ENCODE assay signal across 8 mouse cellular contexts in genomic region chr9:72408131-72408586, GRCm38 (mm10). TPM values are rescaled to one million over a fixed set of nuclear protein-coding genes. Genes with fewer than 3 reads are reported as not detected.
DNase-seq lines count a peak whose midpoint lies in the region; ATAC-seq and TF ChIP-seq lines count a peak whose summit lies in the region.

No protein-coding gene starts in this region.

- ATAC-seq in embryonic facial prominence, embryonic 14.5 days (ENCODE audit: low read depth), result peak; percentile 94
- ATAC-seq in limb, embryonic 14.5 days (ENCODE audit: low FRiP score, low read depth), result peak; percentile 91
- peak; percentile 82 for ATAC-seq in midbrain, embryonic 16.5 days

- TF ChIP-seq CTCF in bone marrow, adult 2 months (IDR thresholded peaks at IDR 0.05; ENCODE audit: control insufficient read depth, insufficient read depth, low read length), result peak; percentile 98
- peak; percentile 78; the same call in 1 of the 2 replicates for TF ChIP-seq CTCF in spleen, adult 2 months (IDR thresholded peaks at IDR 0.05; ENCODE audit: extremely low read depth, insufficient read depth, insufficient read length, insufficient replicate concordance)

- TF ChIP-seq POLR2A in bone marrow, adult 2 months (IDR thresholded peaks at IDR 0.05; ENCODE audit: borderline replicate concordance, control insufficient read depth, low read depth, low read length), result no peak
- no peak for TF ChIP-seq POLR2A in limb, embryonic 14.5 days (IDR thresholded peaks at IDR 0.05; ENCODE audit: borderline replicate concordance, extremely low read depth, insufficient read depth, insufficient read length)
- TF ChIP-seq POLR2A in spleen, adult 2 months (IDR thresholded peaks at IDR 0.05; ENCODE audit: low read depth, low read length), result no peak

- no peaks in the 10 kb centered on the region for H3K27me3 ChIP-seq in embryonic facial prominence, embryonic 14.5 days (replicated peaks; ENCODE audit: control insufficient read depth, insufficient read depth, low read length)
- H3K27me3 ChIP-seq in limb, embryonic 14.5 days (ENCODE audit: control insufficient read depth, insufficient read depth, low read length), result no peaks in the 10 kb centered on the region
- no peaks in the 10 kb centered on the region; the same call in 1 of the 2 replicates for H3K27me3 ChIP-seq in midbrain, embryonic 16.5 days (ENCODE audit: control insufficient read depth, insufficient read depth, low read depth, low read length)
- H3K27me3 ChIP-seq in spleen, adult 2 months (ENCODE audit: control insufficient read depth, insufficient read depth, low read length), result no peaks in the 10 kb centered on the region

- 3% methylated on average over 12 of the region's 12 CpGs for WGBS in bone marrow, adult 2 months
- WGBS in embryonic facial prominence, embryonic 14.5 days, result 9% methylated on average over 12 of the region's 12 CpGs
- 7% methylated on average over 12 of the region's 12 CpGs for WGBS in limb, embryonic 14.5 days
- 6% methylated on average over 12 of the region's 12 CpGs for WGBS in midbrain, embryonic 16.5 days
- 4% methylated on average over 12 of the region's 12 CpGs for WGBS in spleen, adult 2 months

- peak overlapping the region; percentile 39 for H3K9ac ChIP-seq in embryonic facial prominence, embryonic 14.5 days (ENCODE audit: low read depth, low read length)
- peak overlapping the region; percentile 49 for H3K9ac ChIP-seq in limb, embryonic 14.5 days (ENCODE audit: low read depth, low read length, severe bottlenecking)
- H3K9ac ChIP-seq in midbrain, embryonic 16.5 days (ENCODE audit: low read depth, low read length), result 0 out of 2 replicates have a peak overlapping the region, but pooled peaks have one; percentile 32

- peak; percentile 90 for DNase-seq in A20 (ENCODE audit: low read depth, low spot score)
- peak; percentile 89 for DNase-seq in embryonic facial prominence, embryonic 14.5 days (ENCODE audit: low spot score)
- peak; percentile 32 to 63 for DNase-seq in heart, adult 9 months (ENCODE audit: low spot score in 2 of 2)
- peak; percentile 78 for DNase-seq in kidney, adult 9 months
- peak; percentile 86 for DNase-seq in limb, embryonic 14.5 days (ENCODE audit: low spot score)
- peak; percentile 46 to 68 for DNase-seq in spleen, adult 2 months (ENCODE audit: low read depth in 1 of 2, low spot score in 2 of 2)

- no peaks in the 10 kb centered on the region for H3K36me3 ChIP-seq in embryonic facial prominence, embryonic 14.5 days (ENCODE audit: control insufficient read depth, insufficient read depth, low read length)
- no peaks in the 10 kb centered on the region for H3K36me3 ChIP-seq in limb, embryonic 14.5 days (ENCODE audit: control insufficient read depth, insufficient read depth, low read length)
- H3K36me3 ChIP-seq in midbrain, embryonic 16.5 days (ENCODE audit: control insufficient read depth, insufficient read depth, low read length), result no peaks in the 10 kb centered on the region
- no peaks in the 10 kb centered on the region for H3K36me3 ChIP-seq in spleen, adult 2 months (ENCODE audit: control insufficient read depth, insufficient read depth, low read length)

- H3K4me2 ChIP-seq in embryonic facial prominence, embryonic 14.5 days (ENCODE audit: low read depth, low read length), result peak overlapping the region; percentile 47
- H3K4me2 ChIP-seq in limb, embryonic 14.5 days (replicated peaks; ENCODE audit: low read depth, low read length, severe bottlenecking), result peak overlapping the region; percentile 45
- H3K4me2 ChIP-seq in midbrain, embryonic 16.5 days (ENCODE audit: low read length), result peak overlapping the region; percentile 56

- H3K27ac ChIP-seq in bone marrow, adult 2 months (ENCODE audit: control insufficient read depth, insufficient read depth, low read depth, low read length, poor library complexity), result no peak overlapping the region
- H3K27ac ChIP-seq in embryonic facial prominence, embryonic 14.5 days (replicated peaks; ENCODE audit: low read depth, low read length), result no peak overlapping the region
- no peak overlapping the region for H3K27ac ChIP-seq in limb, embryonic 14.5 days (replicated peaks; ENCODE audit: low read depth, low read length)
- H3K27ac ChIP-seq in midbrain, embryonic 16.5 days (ENCODE audit: low read length), result 0 out of 2 replicates have a peak overlapping the region, but pooled peaks have one; percentile 31
- H3K27ac ChIP-seq in spleen, adult 2 months (ENCODE audit: insufficient read depth, low read length), result no peak overlapping the region

- H3K4me1 ChIP-seq in bone marrow, adult 2 months (ENCODE audit: control insufficient read depth, insufficient read depth, low read length), result no peaks in the 10 kb centered on the region
- H3K4me1 ChIP-seq in embryonic facial prominence, embryonic 14.5 days (ENCODE audit: control insufficient read depth, insufficient read depth, low read length), result no peaks in the 10 kb centered on the region
- no peaks in the 10 kb centered on the region for H3K4me1 ChIP-seq in limb, embryonic 14.5 days (ENCODE audit: control insufficient read depth, insufficient read depth, low read length)
- peaks cover 6% of the 10 kb centered on the region; the same call in 1 of the 2 replicates for H3K4me1 ChIP-seq in midbrain, embryonic 16.5 days (ENCODE audit: control insufficient read depth, insufficient read depth, low read length)
- H3K4me1 ChIP-seq in spleen, adult 2 months (ENCODE audit: control insufficient read depth, insufficient read depth, insufficient read length), result peaks cover 3% of the 10 kb centered on the region; the same call in 1 of the 2 replicates

- no peaks in the 10 kb centered on the region for H3K9me3 ChIP-seq in embryonic facial prominence, embryonic 14.5 days (ENCODE audit: control insufficient read depth, low read length)
- H3K9me3 ChIP-seq in limb, embryonic 14.5 days (ENCODE audit: control insufficient read depth, low read length), result no peaks in the 10 kb centered on the region
- H3K9me3 ChIP-seq in midbrain, embryonic 16.5 days (replicated peaks; ENCODE audit: control insufficient read depth, low read length, poor library complexity, severe bottlenecking), result no peaks in the 10 kb centered on the region

- peak overlapping the region; percentile 63 for H3K4me3 ChIP-seq in bone marrow, adult 2 months (replicated peaks; ENCODE audit: control insufficient read depth, low read depth, low read length)
- peak overlapping the region; percentile 27 for H3K4me3 ChIP-seq in embryonic facial prominence, embryonic 14.5 days (ENCODE audit: low read depth, low read length)
- peak overlapping the region; percentile 31 for H3K4me3 ChIP-seq in limb, embryonic 14.5 days (replicated peaks; ENCODE audit: low read length)
- peak overlapping the region; percentile 27 for H3K4me3 ChIP-seq in midbrain, embryonic 16.5 days (ENCODE audit: low read depth, low read length)
- peak overlapping the region; percentile 46 for H3K4me3 ChIP-seq in spleen, adult 2 months (ENCODE audit: extremely low read depth, insufficient read depth, insufficient read length)

RNA-seq across cellular contexts. Expression of gene Mns1, which starts 29.7 kb away (rescaled TPM):
- polyA plus RNA-seq in bone marrow, adult 2 months (2011; ENCODE audit: insufficient read depth, insufficient read length, low replicate concordance, missing spikeins), result 47.2 and 66.3 TPM in 2 replicates
- polyA plus RNA-seq in embryonic facial prominence, embryonic 14.5 days (2014; fragmentation: Nextera tagmentation; extraction: Ambion mirVana), result 22.7 and 24.3 TPM in 2 replicates
- 6.9 and 15.4 TPM in 2 replicates for polyA plus RNA-seq in limb, embryonic 14.5 days (2012; rRNA removed)
- 22.5 and 23.1 TPM in 2 replicates for polyA plus RNA-seq in limb, embryonic 14.5 days (2014; fragmentation: Nextera tagmentation; extraction: Ambion mirVana)
- polyA plus RNA-seq in midbrain, embryonic 16.5 days (2015; fragmentation: Nextera tagmentation; extraction: Ambion mirVana), result 6.3 and 6.6 TPM in 2 replicates
- polyA plus RNA-seq in spleen, adult 2 months (2012; rRNA removed), result 0.63 and 0.74 TPM in 2 replicates
